Mouse (Mus musculus) ES-E14 (cell line): ENCODE data around the gene Pgap3. TPM values are rescaled to one million over a fixed set of nuclear protein-coding genes. Genes with fewer than 3 reads are reported as not detected.

ENCODE experiments used
- DNase-seq: peaks from one replicate; pipeline ENCODE4 v3.0.0-alpha.2; 2013; ENCODE audit warnings: low read depth, low spot score
- H3K27ac ChIP-seq: 2 replicates; pipeline ENCODE4 v1.5.1; 2012; ENCODE audit warnings: low read depth, mild to moderate bottlenecking, low read length, moderate library complexity, mixed read lengths; ENCODE audit not compliant: poor library complexity, insufficient read depth, severe bottlenecking
- H3K36me3 ChIP-seq: 2 replicates; pipeline ENCODE4 v1.6.1; 2012; ENCODE audit warnings: mild to moderate bottlenecking, low read length, moderate library complexity, mixed read lengths; ENCODE audit not compliant: control insufficient read depth, poor library complexity, insufficient read depth, severe bottlenecking
- H3K4me1 ChIP-seq, 2 experiments: fragments of 150-350 bp in 1 of 2; sonication (generic) in 1 of 2; 2 replicates each; pipeline ENCODE4 v1.6.1; 2012; ENCODE audit warnings: low read length in 2 of 2, mild to moderate bottlenecking in 1 of 2, mixed read lengths in 1 of 2; ENCODE audit not compliant: control insufficient read depth in 2 of 2, insufficient read depth in 2 of 2, poor library complexity in 1 of 2
- H3K4me3 ChIP-seq, 2 experiments: fragments of 150-350 bp in 1 of 2; sonication (generic) in 1 of 2; 2 replicates each; pipeline ENCODE4 v1.5.1; 2012; ENCODE audit warnings: low read length in 2 of 2, low read depth in 1 of 2, mild to moderate bottlenecking in 1 of 2, mixed read lengths in 1 of 2; ENCODE audit not compliant: insufficient read depth in 1 of 2, poor library complexity in 1 of 2, severe bottlenecking in 1 of 2
- H3K9ac ChIP-seq: 2 replicates; pipeline ENCODE4 v1.6.1; 2012; ENCODE audit warnings: low read depth, mild to moderate bottlenecking, low read length, mixed read lengths; ENCODE audit not compliant: poor library complexity, insufficient read depth, severe bottlenecking
- H3K9me3 ChIP-seq: fragments of 150-350 bp; sonication (generic); 2 replicates; pipeline ENCODE4 v1.6.1; 2012; ENCODE audit warnings: low read depth, mild to moderate bottlenecking, low read length; ENCODE audit not compliant: control insufficient read depth, insufficient read depth
- CHD2 ChIP-seq: IDR thresholded peaks from 2 replicates; pipeline ENCODE4 v1.6.1; 2014; ENCODE audit warnings: mild to moderate bottlenecking, low read depth, low read length, inconsistent platforms
- HCFC1 ChIP-seq: IDR thresholded peaks from 2 replicates; pipeline ENCODE4 v1.6.1; 2012; ENCODE audit warnings: low read length, inconsistent platforms, borderline replicate concordance; ENCODE audit not compliant: insufficient read depth
- MAFK ChIP-seq: IDR thresholded peaks from 2 replicates; pipeline ENCODE4 v1.6.1; 2014; ENCODE audit warnings: mild to moderate bottlenecking, low read depth, low read length, inconsistent platforms; ENCODE audit not compliant: insufficient read depth
- ZC3H11A ChIP-seq: IDR thresholded peaks from 2 replicates; pipeline ENCODE4 v1.6.1; 2012; ENCODE audit warnings: low read depth, mild to moderate bottlenecking, inconsistent platforms, low read length, borderline replicate concordance
- ZNF384 ChIP-seq: IDR thresholded peaks from 2 replicates; pipeline ENCODE4 v1.6.1; 2012; ENCODE audit warnings: low read depth, low read length, inconsistent platforms
- in situ Hi-C, 2 experiments: fragments of 600-800 bp; cut with MboI; formaldehyde crosslinking; loops; one replicate each; pipeline ENCODE4 v1.15.1; 2025; ENCODE audit warnings: low sequenced_read_pairs in 2 of 2, inconsistent platforms in 1 of 2; ENCODE audit not compliant: unreplicated experiment in 2 of 2
- total RNA-seq: library from RNA; depleted of rRNA; stranded (reverse); fragments of 300-350 nt; gene quantifications from 2 replicates; pipeline ENCODE4 v1.2.3, GENCODE M21; 2012

Pgap3 gene
- total RNA-seq, 1 experiment = 7.4 TPM

GRCm38 (mm10) chr11:98360866-98361521, 39.3 kb downstream of the Pgap3 start:
- Histone ChIP-seq H3K4me1 (peaks cover 0 to 6% of the 10 kb centered on the region in 2 experiments; a peak in 1 of 4 replicates), H3K36me3 (no peaks in the 10 kb centered on the region), H3K4me3 (no peak overlapping the region), H3K9ac (no peak overlapping the region), H3K27ac (no peak overlapping the region), H3K9me3 (no peaks in the 10 kb centered on the region)
- in situ Hi-C loops = no loop called here
- DNase-seq = no peak
- TF ChIP-seq HCFC1 (no peak), ZC3H11A (no peak), CHD2 (no peak), ZNF384 (no peak), MAFK (no peak)

DNA sequence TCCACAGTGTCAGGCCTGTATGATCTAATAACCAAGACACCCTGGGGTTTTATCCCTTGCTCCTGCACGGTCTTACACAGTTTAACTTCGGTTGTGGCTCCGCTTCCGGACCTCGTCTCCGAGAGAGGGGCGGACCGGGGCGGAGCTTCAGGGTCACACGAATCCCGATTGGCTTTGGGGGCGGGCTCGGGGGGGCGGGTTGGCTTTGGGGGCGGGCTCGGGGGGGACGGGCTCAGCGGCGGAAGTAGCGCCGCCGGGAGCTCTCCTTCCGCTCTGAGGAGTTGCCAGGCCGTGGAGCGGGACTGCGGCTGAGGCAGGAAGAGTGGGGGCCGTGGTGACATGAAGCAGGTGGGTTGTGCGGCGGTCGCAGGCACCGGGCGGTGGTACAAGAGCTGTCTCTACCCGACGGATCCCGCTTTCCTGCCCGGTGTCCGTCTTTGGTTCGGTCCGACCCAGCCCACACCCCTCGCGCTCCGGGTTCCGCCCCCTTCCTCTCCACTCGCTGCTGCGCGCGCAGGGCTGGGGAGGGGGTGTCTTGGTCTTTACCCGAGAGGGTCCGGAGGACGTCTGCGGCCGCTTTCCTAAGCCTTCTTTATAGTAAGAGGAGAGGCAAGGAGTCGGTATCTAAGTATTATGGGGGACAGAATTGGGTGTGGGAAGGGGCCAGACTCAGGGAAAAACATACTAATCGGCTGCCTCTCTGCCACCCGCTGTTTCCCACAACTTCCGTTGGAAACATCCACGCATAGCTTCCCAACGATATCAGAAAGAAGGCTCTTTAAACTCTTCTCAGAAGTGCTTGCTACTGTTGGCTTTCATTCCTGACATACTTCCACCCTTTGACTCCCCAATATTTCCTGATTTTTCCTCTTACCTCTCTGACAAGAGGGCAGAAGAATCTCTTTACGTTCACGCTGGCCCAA, 41.9 kb downstream of the Pgap3 start, which contains the start of gene Stard3:
TSS of gene Stard3 (plus strand) at position 208 of the 923 bp plus-strand sequence.
- Histone ChIP-seq H3K9me3 (no peaks in the 10 kb centered on the region), H3K27ac (peak within 1 kb of the TSS; percentile 66; the same call in 1 of the 2 replicates), H3K9ac (peak within 1 kb of the TSS; percentile 98), H3K36me3 (no peaks in the 10 kb centered on the region), H3K4me3 (peak within 1 kb of the TSS; percentile 99), H3K4me1 (peaks cover 2 to 14% of the 10 kb centered on the region in 2 experiments; a peak in 1 of 4 replicates)
- DNase-seq = peak; percentile 93
- TF ChIP-seq HCFC1 (peak; percentile 79), MAFK (no peak), ZNF384 (no peak)
- in situ Hi-C loops = no loop called here

GRCm38 (mm10) chr11:98357396-98358160, 42.7 kb downstream of the Pgap3 start:
- peak overlapping the region; percentile 62 to 99 for H3K4me3 ChIP-seq
- no peaks in the 10 kb centered on the region for H3K36me3 ChIP-seq
- no peaks in the 10 kb centered on the region for H3K9me3 ChIP-seq
- DNase-seq = no peak
- H3K9ac ChIP-seq = peak overlapping the region; percentile 69
- H3K27ac ChIP-seq = no peak overlapping the region
- no peak for TF ChIP-seq HCFC1
- no peak for TF ChIP-seq CHD2
- TF ChIP-seq ZNF384 = no peak
- TF ChIP-seq ZC3H11A = no peak
- no peak for TF ChIP-seq MAFK
- in situ Hi-C loops = no loop called here
- peaks cover 2 to 15% of the 10 kb centered on the region in 2 experiments; a peak in 1 of 4 replicates for H3K4me1 ChIP-seq

- H3K4me3 ChIP-seq = no peak overlapping the region
- no peak for DNase-seq
- in situ Hi-C loops = no loop called here
Measured at GRCm38 (mm10) chr11:98356625-98357394, 43.5 kb downstream of the Pgap3 start.

More at GRCm38 (mm10) chr11:98356625-98357394, 43.5 kb downstream of the Pgap3 start:
- Histone ChIP-seq H3K4me1 (peaks cover 2 to 15% of the 10 kb centered on the region in 2 experiments; a peak in 1 of 4 replicates), H3K27ac (no peak overlapping the region), H3K9me3 (no peaks in the 10 kb centered on the region), H3K9ac (no peak overlapping the region), H3K36me3 (no peaks in the 10 kb centered on the region)
- TF ChIP-seq CHD2 (no peak), ZNF384 (no peak), HCFC1 (no peak), ZC3H11A (no peak), MAFK (no peak)
